Mouse (Mus musculus) embryonic facial prominence, embryonic 13.5 days (tissue): Measurements from ENCODE around the gene Susd6. TPM values are rescaled to one million over a fixed set of nuclear protein-coding genes. Genes with fewer than 3 reads are reported as not detected.
A peak's percentile ranks its signal among the peaks of the same experiment; 100 is the strongest.

ENCODE experiments used
- ATAC-seq: fragments of 200-750 bp; cut with Nextera tagmentation; 2 replicates; pipeline ENCODE4 v1.8.0; 2017; ENCODE audit warnings: low read depth; ENCODE audit not compliant: insufficient number of reproducible peaks, insufficient read depth, low FRiP score, low TSS enrichment
- H3K27ac ChIP-seq: fragments of 300-500 bp; sonication (generic); 2 replicates; pipeline ENCODE4 v1.5.1; 2015; ENCODE audit warnings: moderate library complexity, mild to moderate bottlenecking, inconsistent platforms
- H3K27me3 ChIP-seq: fragments of 300-500 bp; sonication (generic); 2 replicates; pipeline ENCODE4 v1.6.1; 2015; ENCODE audit warnings: mild to moderate bottlenecking, inconsistent platforms
- H3K36me3 ChIP-seq: fragments of 300-500 bp; sonication (generic); 2 replicates; pipeline ENCODE4 v1.6.1; 2015; ENCODE audit warnings: mild to moderate bottlenecking, inconsistent platforms
- H3K4me1 ChIP-seq: fragments of 300-500 bp; sonication (generic); 2 replicates; pipeline ENCODE4 v1.6.1; 2015; ENCODE audit warnings: inconsistent platforms
- H3K4me2 ChIP-seq: fragments of 300-500 bp; sonication (generic); 2 replicates; pipeline ENCODE4 v1.6.1; 2015; ENCODE audit warnings: moderate library complexity, mild to moderate bottlenecking, inconsistent platforms
- H3K4me3 ChIP-seq: fragments of 300-500 bp; sonication (generic); 2 replicates; pipeline ENCODE4 v1.5.1; 2015; ENCODE audit warnings: mild to moderate bottlenecking, inconsistent platforms
- H3K9ac ChIP-seq: fragments of 300-500 bp; sonication (generic); 2 replicates; pipeline ENCODE4 v1.6.1; 2015; ENCODE audit warnings: mild to moderate bottlenecking, inconsistent platforms
- H3K9me3 ChIP-seq: fragments of 300-500 bp; sonication (generic); 2 replicates; pipeline ENCODE4 v1.6.1; 2016; ENCODE audit warnings: inconsistent platforms
- WGBS: fragments of 180-500 bp; shearing (Covaris S2); methylation state at CpG from one replicate; pipeline ENCODE4 v1.1.7; 2015; ENCODE audit warnings: mixed read lengths; 5-methylcytosine and 5-hydroxymethylcytosine counted together
- polyA plus RNA-seq: library from polyadenylated mRNA; unstranded; fragments of >200 nt; fragmentation: Nextera tagmentation; extraction: Ambion mirVana; gene quantifications from 2 replicates; pipeline ENCODE4 v1.2.1, GENCODE M21; 2015

Susd6 gene
- polyA plus RNA-seq, 1 experiment from 2014 or later = 16.0 TPM

DNA sequence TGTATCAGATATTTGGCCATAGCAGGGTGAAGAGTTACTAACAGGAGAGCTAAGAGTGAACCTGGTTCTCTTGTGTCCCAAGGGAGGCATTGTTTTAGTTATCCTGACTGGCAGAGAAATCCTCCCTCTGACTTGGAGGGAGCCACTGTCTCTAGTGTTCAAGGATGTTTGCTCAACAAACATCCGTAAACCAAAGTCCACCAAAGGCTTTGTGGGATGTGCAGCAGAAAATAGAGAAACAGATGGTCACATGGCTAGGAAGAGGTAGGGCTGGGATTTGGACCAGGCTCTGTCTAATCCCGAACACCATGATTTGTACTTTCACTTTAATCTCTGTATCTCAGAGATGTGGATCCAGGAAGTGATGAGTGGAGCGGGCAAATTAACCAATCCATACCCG lies 26.2 kb upstream of the Susd6 start:
- H3K4me2 ChIP-seq = no peak overlapping the region
- H3K4me1 ChIP-seq = peaks cover 13% of the 10 kb centered on the region
- no peaks in the 10 kb centered on the region for H3K9me3 ChIP-seq
- no peak overlapping the region for H3K9ac ChIP-seq
- no peak overlapping the region for H3K27ac ChIP-seq
- H3K27me3 ChIP-seq = peaks cover 16% of the 10 kb centered on the region
- no peaks in the 10 kb centered on the region for H3K36me3 ChIP-seq
- 73% methylated on average over 4 of the region's 4 CpGs for WGBS
- no peak for ATAC-seq
- no peak overlapping the region for H3K4me3 ChIP-seq

GRCm38 (mm10) chr12:80769697-80770096 lies 20.6 kb upstream of the Susd6 start:
- Histone ChIP-seq H3K27me3 (no peaks in the 10 kb centered on the region; the same call in 1 of the 2 replicates), H3K4me3 (no peak overlapping the region), H3K4me1 (no peaks in the 10 kb centered on the region), H3K9me3 (no peaks in the 10 kb centered on the region), H3K9ac (no peak overlapping the region), H3K36me3 (no peaks in the 10 kb centered on the region), H3K4me2 (0 out of 2 replicates have a peak overlapping the region, but pooled peaks have one; percentile 18), H3K27ac (no peak overlapping the region)
- WGBS = 19% methylated on average over 11 of the region's 11 CpGs
- ATAC-seq = no peak

GRCm38 (mm10) chr12:80774786-80775185 lies 15.5 kb upstream of the Susd6 start:
- Histone ChIP-seq H3K9me3 (no peaks in the 10 kb centered on the region), H3K4me2 (no peak overlapping the region), H3K27ac (no peak overlapping the region), H3K27me3 (no peaks in the 10 kb centered on the region), H3K4me3 (no peak overlapping the region), H3K36me3 (no peaks in the 10 kb centered on the region), H3K9ac (no peak overlapping the region), H3K4me1 (no peaks in the 10 kb centered on the region)
- no peak for ATAC-seq
- 57% methylated on average over 7 of the region's 7 CpGs for WGBS

GRCm38 (mm10) chr12:80776046-80776634 lies 14.2 kb upstream of the Susd6 start:
- 77% methylated on average over 4 of the region's 4 CpGs for WGBS
- H3K27me3 ChIP-seq = no peaks in the 10 kb centered on the region
- ATAC-seq = no peak
- H3K9ac ChIP-seq = no peak overlapping the region
- no peaks in the 10 kb centered on the region for H3K4me1 ChIP-seq
- H3K4me3 ChIP-seq = no peak overlapping the region
- H3K9me3 ChIP-seq = no peaks in the 10 kb centered on the region
- no peaks in the 10 kb centered on the region for H3K36me3 ChIP-seq
- H3K27ac ChIP-seq = no peak overlapping the region
- no peak overlapping the region for H3K4me2 ChIP-seq

- no peak for ATAC-seq
- Histone ChIP-seq H3K27me3 (no peaks in the 10 kb centered on the region), H3K27ac (no peak overlapping the region), H3K36me3 (no peaks in the 10 kb centered on the region), H3K4me1 (no peaks in the 10 kb centered on the region), H3K9me3 (no peaks in the 10 kb centered on the region), H3K4me3 (no peak overlapping the region), H3K9ac (no peak overlapping the region), H3K4me2 (no peak overlapping the region)
- WGBS = 75% methylated on average over 16 of the region's 16 CpGs
Observed at GRCm38 (mm10) chr12:80778188-80778936, 11.9 kb upstream of the Susd6 start.

DNA sequence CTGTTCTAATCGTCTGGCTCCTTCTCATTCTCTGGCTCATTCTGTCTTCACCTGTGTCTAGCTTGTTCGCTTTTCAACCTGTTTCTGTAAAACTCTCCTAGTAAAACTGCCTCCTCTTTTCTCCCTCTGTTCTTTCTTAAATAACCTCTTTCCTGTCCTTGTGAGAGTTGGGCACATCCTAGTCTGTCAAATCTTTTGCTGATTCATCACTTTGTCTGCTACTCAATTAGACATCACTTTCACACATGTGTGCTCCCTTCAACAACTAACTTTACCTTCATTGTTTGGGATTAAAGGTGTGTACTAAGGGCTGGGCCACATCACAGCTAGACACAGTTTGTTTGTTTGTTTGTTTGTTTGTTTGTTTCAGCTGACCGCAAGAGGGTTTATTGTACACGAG lies 10.6 kb upstream of the Susd6 start:
- no peak for ATAC-seq
- H3K27ac ChIP-seq = no peak overlapping the region
- H3K4me2 ChIP-seq = no peak overlapping the region
- no peaks in the 10 kb centered on the region for H3K27me3 ChIP-seq
- H3K9ac ChIP-seq = no peak overlapping the region
- H3K9me3 ChIP-seq = no peaks in the 10 kb centered on the region
- H3K4me1 ChIP-seq = no peaks in the 10 kb centered on the region
- WGBS = 89% methylated on average over 4 of the region's 4 CpGs
- H3K36me3 ChIP-seq = no peaks in the 10 kb centered on the region
- H3K4me3 ChIP-seq = no peak overlapping the region

DNA sequence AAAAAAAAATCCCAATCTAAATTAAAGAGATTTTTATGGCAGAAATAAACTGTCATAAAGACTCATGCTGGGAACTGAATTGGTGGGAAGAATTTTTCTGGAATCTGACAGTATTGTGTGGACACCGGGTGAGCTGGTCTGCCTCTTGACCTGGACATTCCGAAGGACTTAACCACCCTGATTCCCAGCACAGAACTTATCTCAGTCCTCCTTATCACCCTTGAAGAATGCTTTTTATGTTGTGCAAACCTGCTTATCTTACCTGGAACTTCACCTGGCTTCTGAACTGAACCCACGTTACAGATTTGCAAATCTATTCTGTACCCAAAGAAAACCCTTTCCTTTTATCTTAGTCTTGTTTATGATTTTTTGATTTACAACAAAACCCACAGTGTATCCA lies 8.1 kb upstream of the Susd6 start:
- no peaks in the 10 kb centered on the region for H3K27me3 ChIP-seq
- H3K4me1 ChIP-seq = no peaks in the 10 kb centered on the region
- no peak for ATAC-seq
- no peak overlapping the region for H3K4me3 ChIP-seq
- 83% methylated on average over 3 of the region's 3 CpGs for WGBS
- H3K9ac ChIP-seq = no peak overlapping the region
- H3K36me3 ChIP-seq = no peaks in the 10 kb centered on the region
- H3K27ac ChIP-seq = no peak overlapping the region
- no peaks in the 10 kb centered on the region for H3K9me3 ChIP-seq
- H3K4me2 ChIP-seq = no peak overlapping the region

DNA sequence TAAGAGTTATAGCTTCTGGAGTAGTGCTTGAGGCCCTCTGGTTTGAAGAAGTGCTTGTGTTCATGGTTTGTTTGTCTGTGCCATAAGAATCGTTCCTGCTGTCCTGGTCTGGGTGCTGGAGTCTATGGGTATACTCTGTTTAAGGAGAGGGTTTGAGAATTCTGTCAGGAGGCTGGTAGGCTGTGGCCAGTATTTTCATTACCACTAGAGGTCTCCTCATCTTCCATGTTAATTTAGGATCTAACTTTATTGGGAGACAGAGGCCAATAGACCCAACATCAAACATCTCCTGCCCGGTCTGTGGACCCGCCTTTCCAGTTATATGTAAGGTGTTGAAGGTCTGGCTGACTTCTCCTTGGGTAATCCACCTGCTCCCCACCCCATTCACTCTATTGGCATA lies 7.4 kb upstream of the Susd6 start:
- Histone ChIP-seq H3K36me3 (no peaks in the 10 kb centered on the region), H3K27ac (no peak overlapping the region), H3K4me1 (no peaks in the 10 kb centered on the region), H3K4me2 (no peak overlapping the region), H3K9me3 (no peaks in the 10 kb centered on the region), H3K27me3 (no peaks in the 10 kb centered on the region), H3K9ac (no peak overlapping the region), H3K4me3 (no peak overlapping the region)
- no peak for ATAC-seq
- 46% methylated on average over 3 of the region's 3 CpGs for WGBS

DNA sequence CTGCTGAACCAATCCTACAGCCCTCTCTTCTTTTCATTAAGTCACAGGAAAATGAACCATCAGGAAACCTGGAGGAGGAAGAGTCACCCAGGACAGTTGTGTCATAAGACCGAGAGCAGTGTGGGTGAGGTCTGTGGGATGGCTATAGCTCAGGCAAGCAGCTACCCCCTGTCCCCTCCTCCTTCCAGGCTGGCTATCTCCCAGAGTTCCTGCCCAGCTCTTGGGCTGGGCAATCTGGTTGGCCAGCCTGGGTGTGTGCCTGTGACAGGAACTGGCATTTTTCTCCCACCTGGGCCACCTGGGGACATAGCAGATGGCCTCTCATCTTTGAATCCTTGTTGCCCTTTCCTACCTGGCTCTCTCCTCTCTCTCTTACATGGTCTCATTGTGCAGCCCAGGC lies 6.4 kb upstream of the Susd6 start:
- Histone ChIP-seq H3K27ac (no peak overlapping the region), H3K9ac (no peak overlapping the region), H3K4me2 (no peak overlapping the region), H3K4me1 (no peaks in the 10 kb centered on the region), H3K9me3 (no peaks in the 10 kb centered on the region), H3K36me3 (no peaks in the 10 kb centered on the region), H3K4me3 (no peak overlapping the region), H3K27me3 (no peaks in the 10 kb centered on the region)
- 81% methylated on average over 1 of the region's 1 CpGs for WGBS
- ATAC-seq = no peak

- H3K27me3 ChIP-seq = no peaks in the 10 kb centered on the region
- H3K36me3 ChIP-seq = no peaks in the 10 kb centered on the region
- peaks cover 5% of the 10 kb centered on the region; the same call in 1 of the 2 replicates for H3K4me1 ChIP-seq
- no peak overlapping the region for H3K27ac ChIP-seq
- no peak for ATAC-seq
- H3K4me2 ChIP-seq = no peak overlapping the region
- no peak overlapping the region for H3K9ac ChIP-seq
- 83% methylated on average over 5 of the region's 5 CpGs for WGBS
- no peak overlapping the region for H3K4me3 ChIP-seq
- H3K9me3 ChIP-seq = no peaks in the 10 kb centered on the region
Observed at GRCm38 (mm10) chr12:80785005-80785404, 5.3 kb upstream of the Susd6 start.

- no peak overlapping the region for H3K27ac ChIP-seq
- H3K27me3 ChIP-seq = no peaks in the 10 kb centered on the region
- no peak for ATAC-seq
- no peak overlapping the region for H3K4me3 ChIP-seq
- no peaks in the 10 kb centered on the region for H3K9me3 ChIP-seq
- H3K4me2 ChIP-seq = no peak overlapping the region
- peaks cover 5% of the 10 kb centered on the region; the same call in 1 of the 2 replicates for H3K4me1 ChIP-seq
- WGBS = 83% methylated on average over 4 of the region's 4 CpGs
- H3K36me3 ChIP-seq = no peaks in the 10 kb centered on the region
- H3K9ac ChIP-seq = no peak overlapping the region
Observed at GRCm38 (mm10) chr12:80785597-80785996, 4.7 kb upstream of the Susd6 start.

- Histone ChIP-seq H3K9me3 (no peaks in the 10 kb centered on the region), H3K27me3 (no peaks in the 10 kb centered on the region), H3K27ac (no peak overlapping the region), H3K9ac (no peak overlapping the region), H3K4me2 (no peak overlapping the region), H3K36me3 (no peaks in the 10 kb centered on the region), H3K4me3 (no peak overlapping the region), H3K4me1 (peaks cover 6% of the 10 kb centered on the region)
- WGBS = 90% methylated on average over 1 of the region's 1 CpGs
- no peak for ATAC-seq
Observed at GRCm38 (mm10) chr12:80786591-80786990, 3.7 kb upstream of the Susd6 start.
